Mouse (Mus musculus) limb, embryonic 14.5 days (tissue): ENCODE results near the gene Prr30. TPM values are rescaled to one million over a fixed set of nuclear protein-coding genes. Genes with fewer than 3 reads are reported as not detected.
A peak's percentile ranks its signal among the peaks of the same experiment; 100 is the strongest.
"Not testable (repeated sequence)": the region's sequence is repeated elsewhere in the genome, so short reads cannot be mapped to it uniquely, and the experiment has no call there.

ENCODE experiments used
- ATAC-seq: fragments of 200-750 bp; cut with Nextera tagmentation; 2 replicates; pipeline ENCODE4 v1.8.0; 2017; ENCODE audit warnings: low read depth, moderate number of reproducible peaks, moderate TSS enrichment; ENCODE audit not compliant: low FRiP score
- DNase-seq: peaks from one replicate; pipeline ENCODE4 v3.0.0-alpha.2; 2015; ENCODE audit warnings: low spot score
- H3K27ac ChIP-seq: fragments of 300-500 bp; sonication (generic); replicated peaks from 2 replicates; pipeline ENCODE4 v1.5.1; 2014; ENCODE audit warnings: low read depth, mild to moderate bottlenecking, low read length, moderate library complexity, mixed read lengths
- H3K27me3 ChIP-seq: fragments of 300-500 bp; sonication (generic); 2 replicates; pipeline ENCODE4 v1.6.1; 2014; ENCODE audit warnings: low read length, mixed read lengths; ENCODE audit not compliant: control insufficient read depth, insufficient read depth
- H3K36me3 ChIP-seq: fragments of 300-500 bp; sonication (generic); 2 replicates; pipeline ENCODE4 v1.6.1; 2014; ENCODE audit warnings: mild to moderate bottlenecking, low read length, moderate library complexity, mixed read lengths; ENCODE audit not compliant: control insufficient read depth, insufficient read depth
- H3K4me1 ChIP-seq: fragments of 300-500 bp; sonication (generic); 2 replicates; pipeline ENCODE4 v1.6.1; 2014; ENCODE audit warnings: antibody characterized with exemption, low read length, mixed read lengths; ENCODE audit not compliant: control insufficient read depth, insufficient read depth
- H3K4me2 ChIP-seq: fragments of 300-500 bp; sonication (generic); replicated peaks from 2 replicates; pipeline ENCODE4 v1.6.1; 2014; ENCODE audit warnings: low read depth, mild to moderate bottlenecking, low read length, moderate library complexity; ENCODE audit not compliant: severe bottlenecking
- H3K4me3 ChIP-seq: fragments of 300-500 bp; sonication (generic); replicated peaks from 2 replicates; pipeline ENCODE4 v1.5.1; 2014; ENCODE audit warnings: low read length
- H3K9ac ChIP-seq: fragments of 300-500 bp; sonication (generic); 2 replicates; pipeline ENCODE4 v1.6.1; 2014; ENCODE audit warnings: mild to moderate bottlenecking, low read depth, low read length, moderate library complexity; ENCODE audit not compliant: severe bottlenecking
- H3K9me3 ChIP-seq: fragments of 300-500 bp; sonication (generic); 2 replicates; pipeline ENCODE4 v1.6.1; 2016; ENCODE audit warnings: low read length; ENCODE audit not compliant: control insufficient read depth
- POLR2A ChIP-seq: fragments of 200-500 bp; IDR thresholded peaks from 2 replicates; pipeline ENCODE4 v1.8.0; 2012; ENCODE audit warnings: inconsistent platforms, mild to moderate bottlenecking, moderate library complexity, borderline replicate concordance; ENCODE audit not compliant: insufficient read depth, insufficient read length; ENCODE audit errors: extremely low read depth
- WGBS: fragments of 180-500 bp; shearing (Covaris S2); extraction: QIAGEN DNeasy Blood & Tissue Kit; methylation state at CpG from one replicate; pipeline ENCODE4 v1.1.7; 2014; 5-methylcytosine and 5-hydroxymethylcytosine counted together
- polyA plus RNA-seq, 2 experiments: library from polyadenylated mRNA; depleted of rRNA in 1 of 2; stranded (reverse) in 1 of 2; unstranded in 1 of 2; fragments of >200 nt; fragmentation: Nextera tagmentation in 1 of 2; extraction: Ambion mirVana in 1 of 2; gene quantifications; 2 replicates each; pipeline versions ENCODE4 v1.2.1 to v1.2.3; 2012 to 2014

Gene Prr30
- polyA plus RNA-seq (2012; rRNA removed) (0.04 TPM in 1 of 2 replicates, not detected in the other), polyA plus RNA-seq (2014; fragmentation: Nextera tagmentation; extraction: Ambion mirVana) (not detected in 2 replicates)

DNA sequence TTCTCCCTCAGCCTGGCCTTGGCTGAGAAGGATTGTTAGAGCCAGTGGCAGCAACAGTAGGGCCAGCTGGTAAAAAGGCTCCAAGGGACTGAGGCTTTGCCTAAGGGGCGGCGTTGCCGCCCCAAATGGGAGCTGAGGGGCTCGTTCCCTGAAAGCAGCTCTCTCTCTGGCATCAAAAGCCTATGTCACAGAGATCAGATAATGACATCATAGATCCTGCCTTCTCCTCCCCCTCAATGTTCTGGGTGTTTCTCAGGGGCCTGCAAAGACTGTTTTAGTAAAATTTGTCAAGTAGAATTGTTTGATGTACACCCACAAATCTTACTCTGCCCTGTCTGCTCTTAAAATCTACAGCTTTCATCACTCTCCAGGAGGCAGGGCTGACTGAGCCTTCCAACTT is at the start of gene Prr30:
Gene Prr30, minus strand, starts transcription at position 101 of the 400 bp plus-strand sequence.
- no peaks in the 10 kb centered on the region for H3K36me3 ChIP-seq
- no peaks in the 10 kb centered on the region; the same call in 1 of the 2 replicates for H3K4me1 ChIP-seq
- ATAC-seq = no peak
- no peaks in the 10 kb centered on the region for H3K9me3 ChIP-seq
- H3K4me3 ChIP-seq = no peak within 1 kb of the TSS
- H3K9ac ChIP-seq = no peak within 1 kb of the TSS
- no peak for DNase-seq
- no peaks in the 10 kb centered on the region for H3K27me3 ChIP-seq
- no peak within 1 kb of the TSS for H3K27ac ChIP-seq
- H3K4me2 ChIP-seq = no peak within 1 kb of the TSS
- 61% methylated on average over 4 of the region's 4 CpGs for WGBS
- TF ChIP-seq POLR2A = no peak

DNA sequence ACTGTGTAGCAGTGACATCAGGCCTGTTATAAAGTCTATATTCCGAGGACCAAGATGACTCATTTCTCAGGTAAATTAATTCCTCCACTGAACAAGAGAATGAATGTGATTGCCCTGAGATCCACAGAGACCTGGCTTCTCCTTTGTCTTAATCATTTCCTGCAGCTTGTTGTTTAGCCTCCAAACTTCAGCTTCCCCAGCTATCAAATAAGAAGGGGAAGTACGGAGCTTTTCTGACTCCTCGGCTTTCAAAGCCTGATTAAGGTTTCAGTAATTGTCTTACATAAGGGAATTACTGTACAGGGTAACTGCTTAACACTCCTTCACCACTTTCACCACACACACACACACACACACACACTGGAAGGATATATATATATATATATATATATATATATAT is 46.7 kb upstream of the Prr30 start:
- 76% methylated on average over 3 of the region's 3 CpGs for WGBS
- ATAC-seq = no peak

DNA sequence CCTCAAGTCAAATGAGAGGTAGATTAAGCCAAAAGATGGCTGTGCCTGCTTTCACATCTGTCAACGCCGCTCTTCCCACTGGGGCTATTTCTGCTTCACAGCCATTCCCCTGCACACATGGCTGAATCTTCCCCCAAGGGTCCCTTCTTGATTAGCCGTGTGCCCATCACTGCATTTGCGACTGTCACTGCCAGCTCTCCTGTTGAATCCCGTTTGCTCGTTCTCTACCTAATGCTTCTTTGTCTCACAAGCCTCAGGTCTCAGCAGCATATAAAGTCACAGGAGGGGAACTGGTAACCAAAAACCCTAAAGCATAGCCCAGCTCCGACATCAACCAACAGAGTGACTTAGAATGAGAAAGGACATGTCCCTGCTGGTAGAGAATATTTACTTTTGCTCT is 45.6 kb upstream of the Prr30 start:
- no peaks in the 10 kb centered on the region for H3K9me3 ChIP-seq
- no peaks in the 10 kb centered on the region for H3K4me1 ChIP-seq
- no peak overlapping the region for H3K4me3 ChIP-seq
- H3K4me2 ChIP-seq = no peak overlapping the region
- ATAC-seq (no peak), DNase-seq (no peak)
- H3K27ac ChIP-seq = no peak overlapping the region
- no peak overlapping the region for H3K9ac ChIP-seq
- no peaks in the 10 kb centered on the region for H3K36me3 ChIP-seq
- H3K27me3 ChIP-seq = no peaks in the 10 kb centered on the region
- 63% methylated on average over 7 of the region's 7 CpGs for WGBS
- TF ChIP-seq POLR2A = no peak

More for the DNA sequence above, 46.7 kb upstream of the Prr30 start:
- Histone ChIP-seq H3K27me3 (no peaks in the 10 kb centered on the region), H3K9me3 (no peaks in the 10 kb centered on the region; the same call in 1 of the 2 replicates), H3K36me3 (no peaks in the 10 kb centered on the region), H3K27ac (no peak overlapping the region), H3K9ac (no peak overlapping the region), H3K4me1 (no peaks in the 10 kb centered on the region), H3K4me3 (no peak overlapping the region), H3K4me2 (no peak overlapping the region)
- no peak for DNase-seq
- no peak for TF ChIP-seq POLR2A

DNA sequence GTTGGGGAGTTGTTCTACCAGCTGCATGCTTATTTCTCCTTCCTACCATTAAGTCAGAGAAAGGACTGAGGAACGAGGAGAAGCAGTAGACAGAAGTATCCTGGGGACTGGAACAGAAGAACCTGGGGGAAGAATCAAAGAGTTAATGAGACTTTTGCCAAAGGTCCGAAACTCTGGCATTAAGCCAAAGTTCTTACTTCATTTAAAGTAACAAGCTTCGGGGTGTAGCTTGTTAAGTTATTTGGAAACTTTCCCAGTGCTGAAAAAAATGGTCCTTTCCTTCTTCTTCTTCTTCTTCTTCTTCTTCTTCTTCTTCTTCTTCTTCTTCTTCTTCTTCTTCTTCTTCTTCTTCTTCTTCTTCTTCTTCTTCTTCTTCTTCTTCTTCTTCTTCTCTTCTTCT is 44.3 kb upstream of the Prr30 start:
- H3K27ac ChIP-seq, H3K27me3 ChIP-seq, H3K4me1 ChIP-seq, H3K4me3 ChIP-seq, H3K4me2 ChIP-seq, H3K9me3 ChIP-seq, H3K36me3 ChIP-seq, ATAC-seq, H3K9ac ChIP-seq: not testable (repeated sequence)
- peak; percentile 68 for DNase-seq
- WGBS = 21% methylated on average over 3 of the region's 3 CpGs

DNA sequence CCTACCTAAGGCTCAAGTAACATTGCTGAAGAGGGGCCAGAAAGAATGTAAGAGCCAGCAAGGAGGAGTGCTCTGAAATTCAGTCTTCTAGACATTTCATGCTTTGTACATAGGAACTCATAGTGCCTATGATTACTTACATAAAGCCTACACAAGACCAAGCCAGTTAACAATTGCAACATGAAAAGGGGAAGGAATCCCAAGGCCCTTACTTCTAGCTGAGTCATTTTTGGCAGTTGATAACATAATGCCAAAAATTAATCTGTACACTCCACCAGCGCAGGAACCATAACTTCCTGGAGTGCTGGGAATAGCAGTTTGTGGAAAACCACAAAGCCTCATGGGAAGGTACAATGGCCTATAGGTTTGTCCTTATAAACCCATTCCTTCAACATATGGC is 37.8 kb upstream of the Prr30 start:
- Histone ChIP-seq H3K4me3 (no peak overlapping the region), H3K4me1 (peaks cover 4% of the 10 kb centered on the region; the same call in 1 of the 2 replicates), H3K27ac (no peak overlapping the region), H3K36me3 (no peaks in the 10 kb centered on the region), H3K9ac (no peak overlapping the region), H3K27me3 (no peaks in the 10 kb centered on the region), H3K9me3 (no peaks in the 10 kb centered on the region), H3K4me2 (no peak overlapping the region)
- 82% methylated on average over 1 of the region's 1 CpGs for WGBS
- DNase-seq (no peak), ATAC-seq (no peak)
- TF ChIP-seq POLR2A = no peak

DNA sequence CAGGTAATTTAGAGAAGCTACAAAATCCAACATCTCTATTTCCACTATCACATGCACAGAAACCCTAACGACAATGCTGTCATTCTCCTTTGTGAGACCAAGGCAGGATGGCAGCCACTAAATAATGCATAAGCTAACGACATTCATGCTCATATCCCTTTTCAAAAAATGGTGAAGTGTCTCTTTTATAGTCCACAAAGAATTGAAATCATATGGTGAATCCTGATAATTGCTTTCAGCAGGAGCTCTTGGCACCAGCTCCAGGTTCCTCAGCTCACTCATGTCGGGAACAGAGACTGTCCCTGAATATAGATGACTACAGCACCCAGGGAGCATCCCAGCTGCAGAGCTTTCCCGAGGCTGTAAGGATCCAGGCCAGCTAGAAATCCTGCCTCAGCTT is 28.9 kb upstream of the Prr30 start:
- 30% methylated on average over 4 of the region's 4 CpGs for WGBS
- TF ChIP-seq POLR2A = no peak
- peak; percentile 35 for DNase-seq

More for the DNA sequence above, 28.9 kb upstream of the Prr30 start:
- no peak for ATAC-seq
- Histone ChIP-seq H3K27ac (no peak overlapping the region), H3K9ac (no peak overlapping the region), H3K36me3 (no peaks in the 10 kb centered on the region), H3K27me3 (no peaks in the 10 kb centered on the region), H3K4me2 (no peak overlapping the region), H3K4me1 (peaks cover 4% of the 10 kb centered on the region; the same call in 1 of the 2 replicates), H3K9me3 (no peaks in the 10 kb centered on the region), H3K4me3 (no peak overlapping the region)
